ENCODE assay signal across 9 mouse cellular contexts in the genomic region with DNA sequence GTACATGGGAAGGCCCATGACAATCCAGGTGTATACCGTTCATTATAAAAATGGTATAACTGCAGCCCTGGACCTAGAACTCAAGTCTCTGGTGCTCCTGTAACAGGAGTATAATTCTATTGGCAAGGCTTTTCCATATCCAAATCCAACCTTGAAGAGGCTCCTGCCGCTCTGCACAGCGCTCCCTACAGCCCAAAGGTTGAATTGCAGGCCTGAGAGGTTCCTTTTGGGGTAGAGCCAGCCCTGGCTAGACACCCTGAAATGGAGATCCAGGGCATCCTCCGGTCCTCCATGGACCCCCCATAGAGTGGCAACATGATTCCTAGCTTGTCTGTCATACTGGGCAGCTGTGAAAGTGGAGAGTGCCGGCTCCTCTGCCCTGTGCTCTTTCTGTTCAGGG. TPM values are rescaled to one million over a fixed set of nuclear protein-coding genes. Genes with fewer than 3 reads are reported as not detected.
DNase-seq lines count a peak whose midpoint lies in the region; ATAC-seq and TF ChIP-seq lines count a peak whose summit lies in the region.
"Had no signal": no experiment of that assay in that cellular context is flagged by ENCODE, and none has a peak within 500 bp of the region (broad histone marks: within the 10 kb centered on the region; RNA-seq: fewer than 3 reads in every experiment).

No protein-coding gene starts in this region.

- peaks cover 25% of the 10 kb centered on the region for H3K4me1 ChIP-seq in heart, embryonic 13.5 days
- H3K4me1 ChIP-seq in G1E (ENCODE audit: insufficient read depth, low read depth, low read length): peaks cover 4% of the 10 kb centered on the region
- peaks cover 51% of the 10 kb centered on the region for H3K4me1 ChIP-seq in hindbrain, embryonic 10.5 days (replicated peaks)
- H3K4me1 ChIP-seq in midbrain, embryonic 13.5 days (replicated peaks): peaks cover 39% of the 10 kb centered on the region

- H3K36me3 ChIP-seq in heart, embryonic 13.5 days: no peaks in the 10 kb centered on the region
- H3K36me3 ChIP-seq in G1E (replicated peaks): no peaks in the 10 kb centered on the region
- H3K36me3 ChIP-seq in hindbrain, embryonic 10.5 days: no peaks in the 10 kb centered on the region
- H3K36me3 ChIP-seq in midbrain, embryonic 13.5 days: no peaks in the 10 kb centered on the region
- H3K36me3 ChIP-seq: stomach, embryonic 15.5 days had no signal

- WGBS in heart, embryonic 13.5 days: 37% methylated on average over 5 of the region's 5 CpGs
- WGBS in hindbrain, embryonic 10.5 days: 32% methylated on average over 5 of the region's 5 CpGs
- 36% methylated on average over 5 of the region's 5 CpGs for WGBS in midbrain, embryonic 13.5 days

- H3K4me2 ChIP-seq in heart, embryonic 13.5 days: peak overlapping the region; percentile 53
- H3K4me2 ChIP-seq in midbrain, embryonic 13.5 days (replicated peaks): peak overlapping the region; percentile 17
- H3K4me2 ChIP-seq: stomach, embryonic 15.5 days had no signal

- intact Hi-C loops in heart, postnatal 14 days (cut with DNase I): no loop called here

- no peak for DNase-seq in heart, postnatal 14 days
- DNase-seq in G1E (ENCODE audit: low spot score): no peak
- peak; percentile 56 for DNase-seq in hindbrain, embryonic 10.5 days (ENCODE audit: low spot score)
- DNase-seq in right cerebral cortex, postnatal 36 days (ENCODE audit: low spot score in 2 of 2): no peak
- no peak for DNase-seq in gastrocnemius, postnatal 4 days (ENCODE audit: low spot score in 2 of 2)

- peaks cover 29% of the 10 kb centered on the region for H3K27me3 ChIP-seq in heart, embryonic 13.5 days (replicated peaks)
- peaks cover 36% of the 10 kb centered on the region for H3K27me3 ChIP-seq in G1E (ENCODE audit: insufficient read depth, low read length)
- H3K27me3 ChIP-seq in hindbrain, embryonic 10.5 days (ENCODE audit: insufficient read depth, poor library complexity, severe bottlenecking): peaks cover 23% of the 10 kb centered on the region; the same call in 1 of the 2 replicates
- no peaks in the 10 kb centered on the region for H3K27me3 ChIP-seq in midbrain, embryonic 13.5 days

- H3K9me3 ChIP-seq in heart, embryonic 13.5 days: no peaks in the 10 kb centered on the region
- H3K9me3 ChIP-seq in G1E (replicated peaks): no peaks in the 10 kb centered on the region
- H3K9me3 ChIP-seq in hindbrain, embryonic 10.5 days: no peaks in the 10 kb centered on the region
- H3K9me3 ChIP-seq in midbrain, embryonic 13.5 days: no peaks in the 10 kb centered on the region
- H3K9me3 ChIP-seq: stomach, embryonic 15.5 days had no signal

- peak overlapping the region; percentile 23 for H3K4me3 ChIP-seq in heart, embryonic 13.5 days
- no peak overlapping the region for H3K4me3 ChIP-seq in G1E (ENCODE audit: low read depth, low read length)
- H3K4me3 ChIP-seq in hindbrain, embryonic 10.5 days: no peak overlapping the region
- no peak overlapping the region for H3K4me3 ChIP-seq in midbrain, embryonic 13.5 days (replicated peaks)
- H3K4me3 ChIP-seq: stomach, embryonic 15.5 days had no signal

- H3K9ac ChIP-seq in heart, embryonic 13.5 days: no peak overlapping the region
- 0 out of 2 replicates have a peak overlapping the region, but pooled peaks have one; percentile 37 for H3K9ac ChIP-seq in midbrain, embryonic 13.5 days (replicated peaks)
- H3K9ac ChIP-seq: stomach, embryonic 15.5 days had no signal

- no peak for ATAC-seq in heart, embryonic 13.5 days (ENCODE audit: extremely low read depth, insufficient number of reproducible peaks, low FRiP score, low TSS enrichment)
- no peak for ATAC-seq in G1E (ENCODE audit: extremely low read depth, insufficient number of reproducible peaks, low FRiP score, poor library complexity, severe bottlenecking)
- no peak for ATAC-seq in midbrain, embryonic 13.5 days
- ATAC-seq in megakaryocyte, adult 5-6 weeks (ENCODE audit: poor library complexity, severe bottlenecking): no peak

- 0 out of 2 replicates have a peak, but pooled peaks have one; percentile 34 for TF ChIP-seq CTCF in G1E (IDR thresholded peaks at IDR 0.05; ENCODE audit: low read depth, low read length)

- no peak overlapping the region for H3K27ac ChIP-seq in heart, embryonic 13.5 days (replicated peaks)
- peak overlapping the region; percentile 85 for H3K27ac ChIP-seq in hindbrain, embryonic 10.5 days
- peak overlapping the region; percentile 83 for H3K27ac ChIP-seq in midbrain, embryonic 13.5 days
- H3K27ac ChIP-seq: stomach, embryonic 15.5 days had no signal

RNA-seq across cellular contexts. Expression of a gene that starts 54.8 kb away (rescaled TPM):
- 30.4 and 32.3 TPM in 2 replicates for polyA plus RNA-seq in heart, embryonic 13.5 days (2015; fragmentation: Nextera tagmentation; extraction: Ambion mirVana)
- 10 to 100 TPM; 23.1 to 23.7 TPM for total RNA-seq in heart, postnatal 14 days (2021)
- total RNA-seq in G1E (2014; fragmentation: Nextera tagmentation) (20.5 and 22.1 TPM in 2 replicates), G1E (2017) (16.6 and 18.0 TPM in 2 replicates)
- polyA plus RNA-seq in G1E (2012): 23.2 and 27.1 TPM in 2 replicates
- 36.5 and 44.8 TPM in 2 replicates for polyA plus RNA-seq in hindbrain, embryonic 10.5 days (2016; fragmentation: Nextera tagmentation; extraction: Ambion mirVana)
- polyA plus RNA-seq in midbrain, embryonic 13.5 days (2015; fragmentation: Nextera tagmentation; extraction: Ambion mirVana): 38.6 and 41.3 TPM in 2 replicates
- 6.8 and 9.3 TPM in 2 replicates for total RNA-seq in megakaryocyte, adult 5-6 weeks (2015)
- 14.8 and 15.2 TPM in 2 replicates for total RNA-seq in megakaryocyte, adult 5-6 weeks (2017)
- 10 to 100 TPM; 27.9 to 30.4 TPM for total RNA-seq in gastrocnemius, postnatal 4 days (2021)
